Mouse (Mus musculus): Measurements from ENCODE around the gene Phf5a. TPM values are rescaled to one million over a fixed set of nuclear protein-coding genes. Genes with fewer than 3 reads are reported as not detected.

Phf5a gene
- 129 and 138 TPM in 2 replicates for polyA plus RNA-seq (2014; fragmentation: Nextera tagmentation; extraction: Ambion mirVana)

DNA sequence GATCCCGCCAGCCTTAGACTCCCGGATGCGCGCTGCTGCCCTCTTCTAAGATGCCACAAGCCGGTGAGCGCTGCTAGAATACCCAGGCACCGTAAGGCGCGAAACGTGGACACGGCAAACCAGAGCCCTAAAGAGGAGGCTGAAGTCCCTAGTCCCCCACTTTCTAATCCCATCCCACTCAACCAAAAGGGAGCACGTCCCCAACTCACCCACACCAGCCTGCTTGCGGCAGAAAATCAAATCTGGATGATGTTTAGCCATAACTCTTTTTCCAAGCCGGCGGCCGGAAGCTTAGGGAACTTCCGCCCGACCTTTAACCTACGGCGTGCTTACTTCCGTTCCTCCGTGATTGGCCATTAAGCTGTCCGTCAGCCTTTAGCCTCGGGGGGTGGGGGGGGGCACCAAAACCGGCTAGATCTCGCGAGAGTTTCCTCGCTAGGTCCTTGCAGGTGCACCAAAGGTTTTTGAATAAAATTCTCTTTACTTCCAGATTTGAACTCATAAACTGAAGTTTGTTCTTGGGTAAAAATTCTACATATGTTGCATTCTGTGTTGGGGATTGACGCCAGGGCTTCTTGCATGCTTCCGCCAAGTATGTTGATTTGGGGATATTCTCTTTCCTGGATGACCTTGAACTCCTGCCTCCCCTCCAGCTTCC is at the start of gene Phf5a:
Gene Phf5a (minus strand): TSS at position 308 of the 658 bp plus-strand sequence.
- WGBS = under 1% methylated on average over 30 of the region's 30 CpGs
- H3K27ac ChIP-seq (ENCODE audit: low read depth, low read length) = peak within 1 kb of the TSS; percentile 98

GRCm38 (mm10) chr15:81921255-81921654 is 49.5 kb upstream of the Phf5a start:
- no peak for ATAC-seq (ENCODE audit: low read depth)
- peak overlapping the region; percentile 17; the same call in 1 of the 2 replicates for H3K27ac ChIP-seq (ENCODE audit: low read depth, low read length)
- no peaks in the 10 kb centered on the region for H3K27me3 ChIP-seq (ENCODE audit: control insufficient read depth, insufficient read depth, low read length)
- no peak overlapping the region for H3K9ac ChIP-seq (replicated peaks; ENCODE audit: low read depth, low read length)
- no peaks in the 10 kb centered on the region for H3K9me3 ChIP-seq (ENCODE audit: control insufficient read depth, low read length)
- H3K4me2 ChIP-seq (ENCODE audit: low read depth, low read length) = no peak overlapping the region
- H3K36me3 ChIP-seq (ENCODE audit: control insufficient read depth, insufficient read depth, low read length) = peaks cover 7% of the 10 kb centered on the region; the same call in 1 of the 2 replicates
- peaks cover 9% of the 10 kb centered on the region for H3K4me1 ChIP-seq (ENCODE audit: control insufficient read depth, insufficient read depth, low read length)
- no peak overlapping the region for H3K4me3 ChIP-seq (ENCODE audit: low read depth, low read length)
- 62% methylated on average over 5 of the region's 5 CpGs for WGBS

More for the DNA sequence above, at the start of gene Phf5a:
- H3K9me3 ChIP-seq (ENCODE audit: control insufficient read depth, low read length) = no peaks in the 10 kb centered on the region
- H3K4me3 ChIP-seq (ENCODE audit: low read depth, low read length) = peak within 1 kb of the TSS; percentile 93
- peaks cover 16% of the 10 kb centered on the region for H3K4me1 ChIP-seq (ENCODE audit: control insufficient read depth, insufficient read depth, low read length)
- H3K4me2 ChIP-seq (ENCODE audit: low read depth, low read length) = peak within 1 kb of the TSS; percentile 73
- peak; percentile 83 for ATAC-seq (ENCODE audit: low read depth)
- H3K9ac ChIP-seq (replicated peaks; ENCODE audit: low read depth, low read length) = peak within 1 kb of the TSS; percentile 70
- no peaks in the 10 kb centered on the region; the same call in 1 of the 2 replicates for H3K27me3 ChIP-seq (ENCODE audit: control insufficient read depth, insufficient read depth, low read length)
- H3K36me3 ChIP-seq (ENCODE audit: control insufficient read depth, insufficient read depth, low read length) = peaks cover 24% of the 10 kb centered on the region

GRCm38 (mm10) chr15:81920546-81921217 is 49.0 kb upstream of the Phf5a start:
- WGBS = 77% methylated on average over 10 of the region's 10 CpGs
- H3K36me3 ChIP-seq (ENCODE audit: control insufficient read depth, insufficient read depth, low read length) = peaks cover 8% of the 10 kb centered on the region; the same call in 1 of the 2 replicates
- no peaks in the 10 kb centered on the region for H3K27me3 ChIP-seq (ENCODE audit: control insufficient read depth, insufficient read depth, low read length)
- H3K4me3 ChIP-seq (ENCODE audit: low read depth, low read length) = no peak overlapping the region
- H3K9ac ChIP-seq (replicated peaks; ENCODE audit: low read depth, low read length) = no peak overlapping the region
- no peak for ATAC-seq (ENCODE audit: low read depth)
- H3K4me1 ChIP-seq (ENCODE audit: control insufficient read depth, insufficient read depth, low read length) = peaks cover 9% of the 10 kb centered on the region
- H3K9me3 ChIP-seq (ENCODE audit: control insufficient read depth, low read length) = no peaks in the 10 kb centered on the region
- no peak overlapping the region for H3K4me2 ChIP-seq (ENCODE audit: low read depth, low read length)
- peak overlapping the region; percentile 17 for H3K27ac ChIP-seq (ENCODE audit: low read depth, low read length)

GRCm38 (mm10) chr15:81919062-81919461 is 47.4 kb upstream of the Phf5a start:
- H3K27me3 ChIP-seq (ENCODE audit: control insufficient read depth, insufficient read depth, low read length) = no peaks in the 10 kb centered on the region
- ATAC-seq (ENCODE audit: low read depth) = no peak
- no peaks in the 10 kb centered on the region for H3K9me3 ChIP-seq (ENCODE audit: control insufficient read depth, low read length)
- H3K36me3 ChIP-seq (ENCODE audit: control insufficient read depth, insufficient read depth, low read length) = peaks cover 23% of the 10 kb centered on the region
- no peak overlapping the region for H3K4me3 ChIP-seq (ENCODE audit: low read depth, low read length)
- 83% methylated on average over 5 of the region's 5 CpGs for WGBS
- H3K27ac ChIP-seq (ENCODE audit: low read depth, low read length) = no peak overlapping the region
- peaks cover 4% of the 10 kb centered on the region; the same call in 1 of the 2 replicates for H3K4me1 ChIP-seq (ENCODE audit: control insufficient read depth, insufficient read depth, low read length)
- H3K9ac ChIP-seq (replicated peaks; ENCODE audit: low read depth, low read length) = no peak overlapping the region
- H3K4me2 ChIP-seq (ENCODE audit: low read depth, low read length) = no peak overlapping the region

DNA sequence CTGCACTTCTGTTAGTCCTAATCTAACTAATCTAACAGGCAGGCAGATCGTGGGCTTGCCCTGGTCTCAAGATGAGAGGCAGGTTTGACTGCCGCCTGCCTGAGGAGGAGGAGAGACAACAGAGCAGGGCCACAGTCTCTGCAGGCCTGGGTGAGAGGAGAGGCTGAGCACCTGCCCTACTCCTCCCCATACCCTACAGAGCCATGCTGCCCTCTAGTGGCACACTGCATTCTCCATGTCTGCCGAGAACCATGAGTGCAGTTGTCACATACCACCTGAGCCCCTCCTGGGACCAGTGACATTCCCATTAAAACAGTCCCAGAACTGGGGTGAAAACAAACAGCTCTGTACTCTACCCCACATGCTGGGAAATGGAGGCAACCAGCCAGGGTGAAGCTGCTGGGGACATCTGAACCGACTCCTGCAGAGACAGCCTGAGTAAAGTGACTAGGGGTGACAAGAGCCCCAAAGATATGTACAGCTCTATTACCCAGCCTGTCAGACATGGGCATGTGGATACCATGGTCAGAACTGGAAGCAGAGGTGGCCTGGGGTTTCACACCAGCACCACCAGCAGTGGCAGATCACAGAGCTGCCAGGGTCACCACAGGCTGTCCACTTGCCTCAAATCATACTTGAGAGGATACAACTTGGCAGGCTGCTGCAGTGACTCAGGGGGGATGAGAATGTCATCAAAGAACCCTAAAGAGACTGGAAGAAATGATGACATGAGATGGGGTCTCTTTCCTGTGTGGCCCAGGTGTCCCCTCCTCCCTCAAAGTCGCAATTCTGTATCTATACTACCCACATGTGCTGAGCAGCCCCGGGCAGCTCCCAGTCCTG is 46.1 kb upstream of the Phf5a start:
- Histone ChIP-seq H3K4me1 (ENCODE audit: control insufficient read depth, insufficient read depth, low read length) (no peaks in the 10 kb centered on the region), H3K27me3 (ENCODE audit: control insufficient read depth, insufficient read depth, low read length) (no peaks in the 10 kb centered on the region), H3K9me3 (ENCODE audit: control insufficient read depth, low read length) (no peaks in the 10 kb centered on the region), H3K27ac (ENCODE audit: low read depth, low read length) (no peak overlapping the region), H3K36me3 (ENCODE audit: control insufficient read depth, insufficient read depth, low read length) (peaks cover 36% of the 10 kb centered on the region), H3K9ac (replicated peaks; ENCODE audit: low read depth, low read length) (no peak overlapping the region), H3K4me2 (ENCODE audit: low read depth, low read length) (no peak overlapping the region), H3K4me3 (ENCODE audit: low read depth, low read length) (no peak overlapping the region)
- ATAC-seq (ENCODE audit: low read depth) = peak; percentile 57; the same call in 1 of the 2 replicates
- whole genome bisulfite sequencing = 46% methylated on average over 5 of the region's 6 CpGs

- Histone ChIP-seq H3K27ac (ENCODE audit: low read depth, low read length) (no peak overlapping the region), H3K36me3 (ENCODE audit: control insufficient read depth, insufficient read depth, low read length) (peaks cover 42% of the 10 kb centered on the region)
Observed at GRCm38 (mm10) chr15:81917201-81917600, 45.5 kb upstream of the Phf5a start.

DNA sequence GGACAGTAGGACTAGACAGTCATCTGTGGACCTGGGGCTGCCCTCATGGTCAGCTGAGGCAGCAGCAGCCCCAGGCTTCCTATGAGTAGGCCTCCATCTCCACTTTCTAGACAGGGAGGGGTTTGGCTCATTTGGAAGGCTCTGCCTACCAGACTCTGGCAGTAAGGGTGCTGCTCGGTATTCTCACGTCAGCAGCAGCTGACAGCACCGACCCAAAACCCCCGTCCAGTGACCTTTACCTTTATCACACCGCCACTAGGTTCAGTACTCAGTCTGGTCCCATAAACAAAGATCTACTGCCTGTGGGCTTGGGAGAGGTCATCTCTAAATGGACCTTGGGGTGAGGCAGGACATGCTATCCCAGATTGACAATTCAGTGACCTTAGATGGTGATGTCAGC is 44.0 kb upstream of the Phf5a start:
- no peak overlapping the region for H3K9ac ChIP-seq (replicated peaks; ENCODE audit: low read depth, low read length)
- 89% methylated on average over 5 of the region's 5 CpGs for WGBS
- H3K4me2 ChIP-seq (ENCODE audit: low read depth, low read length) = no peak overlapping the region
- H3K9me3 ChIP-seq (ENCODE audit: control insufficient read depth, low read length) = no peaks in the 10 kb centered on the region
- no peak overlapping the region for H3K27ac ChIP-seq (ENCODE audit: low read depth, low read length)
- no peak for ATAC-seq (ENCODE audit: low read depth)
- no peak overlapping the region for H3K4me3 ChIP-seq (ENCODE audit: low read depth, low read length)
- H3K4me1 ChIP-seq (ENCODE audit: control insufficient read depth, insufficient read depth, low read length) = no peaks in the 10 kb centered on the region
- no peaks in the 10 kb centered on the region for H3K27me3 ChIP-seq (ENCODE audit: control insufficient read depth, insufficient read depth, low read length)
- peaks cover 47% of the 10 kb centered on the region for H3K36me3 ChIP-seq (ENCODE audit: control insufficient read depth, insufficient read depth, low read length)

More at GRCm38 (mm10) chr15:81917201-81917600, 45.5 kb upstream of the Phf5a start:
- Histone ChIP-seq H3K4me3 (ENCODE audit: low read depth, low read length) (no peak overlapping the region), H3K9me3 (ENCODE audit: control insufficient read depth, low read length) (no peaks in the 10 kb centered on the region), H3K4me1 (ENCODE audit: control insufficient read depth, insufficient read depth, low read length) (no peaks in the 10 kb centered on the region), H3K9ac (replicated peaks; ENCODE audit: low read depth, low read length) (no peak overlapping the region), H3K4me2 (ENCODE audit: low read depth, low read length) (no peak overlapping the region), H3K27me3 (ENCODE audit: control insufficient read depth, insufficient read depth, low read length) (no peaks in the 10 kb centered on the region)
- ATAC-seq (ENCODE audit: low read depth) = no peak
- WGBS = 93% methylated on average over 12 of the region's 12 CpGs

GRCm38 (mm10) chr15:81914668-81915067 is 43.0 kb upstream of the Phf5a start:
- H3K4me2 ChIP-seq (ENCODE audit: low read depth, low read length) = no peak overlapping the region
- WGBS = 80% methylated on average over 5 of the region's 5 CpGs
- H3K4me3 ChIP-seq (ENCODE audit: low read depth, low read length) = no peak overlapping the region
- H3K4me1 ChIP-seq (ENCODE audit: control insufficient read depth, insufficient read depth, low read length) = no peaks in the 10 kb centered on the region
- no peak for ATAC-seq (ENCODE audit: low read depth)
- no peaks in the 10 kb centered on the region for H3K9me3 ChIP-seq (ENCODE audit: control insufficient read depth, low read length)
- peaks cover 57% of the 10 kb centered on the region for H3K36me3 ChIP-seq (ENCODE audit: control insufficient read depth, insufficient read depth, low read length)
- no peaks in the 10 kb centered on the region for H3K27me3 ChIP-seq (ENCODE audit: control insufficient read depth, insufficient read depth, low read length)
- H3K27ac ChIP-seq (ENCODE audit: low read depth, low read length) = no peak overlapping the region
- no peak overlapping the region for H3K9ac ChIP-seq (replicated peaks; ENCODE audit: low read depth, low read length)
